Mouse (Mus musculus) heart, embryonic 16.5 days (tissue): ENCODE results near the gene Upk1a. TPM values are rescaled to one million over a fixed set of nuclear protein-coding genes. Genes with fewer than 3 reads are reported as not detected.

Experiments used
- ATAC-seq: fragments of 200-750 bp; cut with Nextera tagmentation; replicated peaks from 2 replicates; pipeline ENCODE4 v1.8.0; 2017; ENCODE audit warnings: moderate number of reproducible peaks; ENCODE audit not compliant: insufficient read depth, low FRiP score; ENCODE audit errors: extremely low read depth
- H3K27ac ChIP-seq: fragments of 300-500 bp; sonication (generic); 2 replicates; pipeline ENCODE4 v1.5.1; 2014; ENCODE audit warnings: mild to moderate bottlenecking, low read length, control low read depth, moderate library complexity
- H3K27me3 ChIP-seq: fragments of 300-500 bp; sonication (generic); 2 replicates; pipeline ENCODE4 v1.6.1; 2014; ENCODE audit warnings: low read length, mixed read lengths; ENCODE audit not compliant: control insufficient read depth, insufficient read depth
- H3K36me3 ChIP-seq: fragments of 300-500 bp; sonication (generic); 2 replicates; pipeline ENCODE4 v1.6.1; 2014; ENCODE audit not compliant: control insufficient read depth, insufficient read depth
- H3K4me1 ChIP-seq: fragments of 300-500 bp; sonication (generic); 2 replicates; pipeline ENCODE4 v1.6.1; 2014; ENCODE audit warnings: low read length, mixed read lengths; ENCODE audit not compliant: control insufficient read depth, insufficient read depth
- H3K4me2 ChIP-seq: fragments of 300-500 bp; sonication (generic); 2 replicates; pipeline ENCODE4 v1.6.1; 2014; ENCODE audit warnings: low read depth, mild to moderate bottlenecking, control low read depth, low read length
- H3K4me3 ChIP-seq: fragments of 300-500 bp; sonication (generic); 2 replicates; pipeline ENCODE4 v1.5.1; 2014; ENCODE audit warnings: mild to moderate bottlenecking, control low read depth, low read length
- H3K9ac ChIP-seq: fragments of 300-500 bp; sonication (generic); 2 replicates; pipeline ENCODE4 v1.6.1; 2014; ENCODE audit warnings: low read length, control low read depth
- H3K9me3 ChIP-seq: fragments of 300-500 bp; sonication (generic); replicated peaks from 2 replicates; pipeline ENCODE4 v1.6.1; 2016; ENCODE audit warnings: low read length; ENCODE audit not compliant: control insufficient read depth
- WGBS: fragments of 180-500 bp; shearing (Covaris S2); extraction: QIAGEN DNeasy Blood & Tissue Kit; methylation state at CpG from one replicate; pipeline ENCODE4 v1.1.7; 2014; 5-methylcytosine and 5-hydroxymethylcytosine counted together
- polyA plus RNA-seq: library from polyadenylated mRNA; unstranded; fragments of >200 nt; fragmentation: Nextera tagmentation; extraction: Ambion mirVana; gene quantifications from 2 replicates; pipeline ENCODE4 v1.2.1, GENCODE M21; 2015

Upk1a gene
- polyA plus RNA-seq, 1 experiment from 2014 or later, result 0.49 TPM

DNA sequence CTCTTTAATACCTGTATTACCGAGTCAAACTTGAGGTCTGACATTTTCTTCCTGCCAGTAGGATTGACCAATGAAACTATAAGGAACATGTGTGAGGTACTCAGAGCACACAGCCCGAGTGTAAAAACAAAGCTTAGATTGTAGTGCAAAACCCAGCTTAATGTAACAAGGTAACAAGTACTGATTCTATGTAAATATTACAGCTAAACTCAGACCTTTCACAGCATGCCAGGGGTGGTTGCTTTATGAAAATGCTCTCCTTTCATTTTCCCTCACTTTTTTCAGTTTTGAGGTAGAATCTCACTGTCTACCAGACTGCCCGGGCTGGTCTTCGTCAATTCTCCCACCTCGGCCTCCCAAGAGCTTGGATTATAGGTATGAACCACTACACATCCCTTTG, 16.6 kb downstream of the Upk1a start:
- Histone ChIP-seq H3K36me3 (no peaks in the 10 kb centered on the region), H3K9me3 (no peaks in the 10 kb centered on the region), H3K27me3 (no peaks in the 10 kb centered on the region), H3K4me1 (peaks cover 6% of the 10 kb centered on the region; the same call in 1 of the 2 replicates), H3K9ac (no peak overlapping the region), H3K4me2 (no peak overlapping the region), H3K27ac (no peak overlapping the region), H3K4me3 (no peak overlapping the region)
- ATAC-seq, result no peak
- 70% methylated on average over 5 of the region's 5 CpGs for WGBS

DNA sequence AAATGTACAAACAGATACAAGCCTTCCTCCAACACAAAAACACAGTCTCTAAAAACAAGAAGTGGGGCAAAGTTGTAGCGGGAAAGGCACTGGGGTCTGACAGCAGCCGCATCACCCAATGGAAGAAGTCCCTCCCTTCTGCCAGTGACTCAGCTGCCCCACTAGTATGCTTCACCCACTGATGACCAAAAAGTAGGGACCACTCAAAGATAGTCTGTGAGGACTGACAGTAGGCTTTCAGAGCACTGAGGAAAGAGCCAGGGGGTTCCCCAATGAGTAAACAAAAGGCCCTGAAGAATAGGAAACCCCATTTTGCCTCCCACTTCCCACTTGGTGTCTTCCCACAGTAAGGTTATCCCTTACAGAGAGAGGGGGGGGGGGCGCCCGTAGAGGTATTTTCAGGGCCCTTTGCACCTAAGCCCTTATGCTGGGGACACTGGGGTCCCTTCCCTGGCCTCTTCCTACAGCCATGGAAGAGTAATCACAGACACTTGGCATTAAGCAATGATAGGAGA, 18.1 kb downstream of the Upk1a start:
- no peaks in the 10 kb centered on the region for H3K27me3 ChIP-seq
- no peak overlapping the region for H3K4me2 ChIP-seq
- H3K36me3 ChIP-seq, result no peaks in the 10 kb centered on the region
- no peak overlapping the region for H3K9ac ChIP-seq
- no peak overlapping the region for H3K27ac ChIP-seq
- no peaks in the 10 kb centered on the region for H3K9me3 ChIP-seq
- H3K4me1 ChIP-seq, result peaks cover 8% of the 10 kb centered on the region; the same call in 1 of the 2 replicates
- H3K4me3 ChIP-seq, result no peak overlapping the region
- 55% methylated on average over 4 of the region's 4 CpGs for WGBS
- ATAC-seq, result no peak

DNA sequence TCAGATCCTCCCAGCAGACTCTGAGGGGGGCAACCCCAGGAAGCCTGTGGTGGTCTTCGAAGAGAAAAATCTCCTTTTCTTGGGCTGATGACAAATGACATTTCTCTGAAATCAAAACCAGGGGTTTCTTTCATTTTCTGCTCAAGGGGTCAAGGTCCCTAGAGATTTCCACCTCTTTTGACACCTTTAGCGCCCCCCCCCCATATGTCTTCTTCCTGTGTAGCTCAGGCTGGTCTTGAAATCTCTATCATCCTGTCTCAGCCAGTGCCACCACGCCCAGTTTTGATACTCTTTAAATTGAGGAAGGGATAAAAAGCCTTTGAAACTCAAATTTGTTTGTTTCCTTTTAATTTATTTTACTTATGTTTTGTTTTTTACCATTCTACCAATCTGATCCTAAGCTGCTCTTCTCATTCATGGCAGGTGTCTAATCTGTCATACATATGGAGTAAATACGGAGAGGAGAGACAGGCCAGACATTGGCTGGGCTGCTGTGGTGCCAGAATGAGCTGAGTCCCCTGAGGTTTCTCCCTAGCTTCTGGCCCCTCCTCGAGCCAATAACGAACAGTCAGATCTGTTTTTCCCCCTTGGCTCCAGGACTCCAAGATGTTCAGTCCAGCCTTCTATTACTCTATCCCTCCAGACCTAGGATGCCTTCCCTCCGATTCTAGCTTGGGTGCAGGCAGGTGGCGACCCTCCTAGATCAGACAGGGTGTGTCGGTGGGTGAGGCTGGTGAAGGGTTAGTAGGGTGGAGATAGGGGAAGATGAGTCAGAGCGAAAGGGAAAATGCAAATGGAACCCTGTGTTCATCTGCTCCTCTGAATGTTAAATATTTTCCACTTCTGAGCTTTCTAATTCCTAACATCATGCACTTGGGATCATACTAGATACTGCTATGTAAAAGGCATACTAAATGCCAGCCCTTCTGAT, 18.8 kb downstream of the Upk1a start:
- 73% methylated on average over 10 of the region's 10 CpGs for WGBS
- Histone ChIP-seq H3K9ac (no peak overlapping the region), H3K27ac (no peak overlapping the region), H3K4me1 (peaks cover 7% of the 10 kb centered on the region; the same call in 1 of the 2 replicates), H3K4me3 (no peak overlapping the region), H3K4me2 (no peak overlapping the region), H3K9me3 (no peaks in the 10 kb centered on the region), H3K27me3 (no peaks in the 10 kb centered on the region), H3K36me3 (no peaks in the 10 kb centered on the region)
- ATAC-seq, result no peak

DNA sequence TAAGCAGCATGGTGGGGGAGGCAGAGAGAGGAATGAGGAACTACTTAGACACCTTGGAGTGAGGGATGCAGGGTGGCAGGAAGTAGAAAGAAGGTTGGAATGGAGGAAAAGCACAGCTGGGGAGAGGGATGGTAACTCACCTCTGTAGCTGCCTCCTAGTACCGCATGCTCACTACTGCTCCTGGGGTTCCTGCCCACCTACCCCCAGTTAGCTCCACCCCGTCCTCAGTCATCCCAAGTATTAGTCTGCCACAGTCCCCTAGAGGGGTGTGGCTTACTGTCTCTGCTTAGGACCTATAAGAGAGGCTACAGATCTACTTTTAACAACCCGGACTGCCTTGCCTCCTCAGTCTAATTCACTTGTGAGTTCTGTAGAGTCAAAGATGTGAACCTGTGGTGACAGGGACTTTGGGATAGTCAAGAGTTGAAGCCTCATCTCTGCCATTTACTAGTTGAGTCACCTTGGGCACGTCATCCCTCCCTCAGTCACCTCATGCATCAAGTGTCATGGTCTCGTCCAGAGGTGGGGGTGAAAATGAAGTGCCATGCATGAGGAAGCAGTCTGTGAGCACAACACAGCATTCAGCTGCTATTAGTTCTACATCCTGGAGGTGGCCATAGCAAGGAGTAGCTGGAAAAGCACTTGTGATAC, 19.7 kb downstream of the Upk1a start:
- Histone ChIP-seq H3K27ac (no peak overlapping the region), H3K4me2 (no peak overlapping the region), H3K4me3 (no peak overlapping the region), H3K36me3 (no peaks in the 10 kb centered on the region), H3K9ac (no peak overlapping the region), H3K27me3 (no peaks in the 10 kb centered on the region), H3K9me3 (no peaks in the 10 kb centered on the region), H3K4me1 (peaks cover 7% of the 10 kb centered on the region; the same call in 1 of the 2 replicates)
- no peak for ATAC-seq
- 30% methylated on average over 5 of the region's 5 CpGs for WGBS

DNA sequence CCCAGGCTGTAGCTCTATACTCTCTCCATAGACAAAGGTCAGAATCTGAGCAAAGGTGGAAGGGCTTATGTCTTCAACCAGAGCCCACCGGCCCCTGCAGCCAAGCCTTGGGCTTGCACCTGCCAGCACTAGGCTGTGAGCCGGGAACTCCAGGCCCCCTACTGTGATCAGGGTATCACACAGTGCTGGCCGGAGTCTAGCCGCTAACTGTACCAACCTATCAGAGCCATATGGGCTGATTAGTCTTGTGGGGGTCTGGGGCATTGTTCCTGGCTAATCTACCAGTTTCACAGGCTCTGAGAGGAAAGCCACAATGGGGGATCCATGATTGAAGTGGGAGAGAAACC, 21.1 kb downstream of the Upk1a start:
- no peak for ATAC-seq
- no peak overlapping the region for H3K4me3 ChIP-seq
- no peaks in the 10 kb centered on the region for H3K27me3 ChIP-seq
- H3K9me3 ChIP-seq, result no peaks in the 10 kb centered on the region
- H3K9ac ChIP-seq, result no peak overlapping the region
- WGBS, result 62% methylated on average over 4 of the region's 4 CpGs
- H3K36me3 ChIP-seq, result peaks cover under 1% of the 10 kb centered on the region
- H3K4me2 ChIP-seq, result no peak overlapping the region
- H3K4me1 ChIP-seq, result peaks cover 17% of the 10 kb centered on the region
- H3K27ac ChIP-seq, result no peak overlapping the region

DNA sequence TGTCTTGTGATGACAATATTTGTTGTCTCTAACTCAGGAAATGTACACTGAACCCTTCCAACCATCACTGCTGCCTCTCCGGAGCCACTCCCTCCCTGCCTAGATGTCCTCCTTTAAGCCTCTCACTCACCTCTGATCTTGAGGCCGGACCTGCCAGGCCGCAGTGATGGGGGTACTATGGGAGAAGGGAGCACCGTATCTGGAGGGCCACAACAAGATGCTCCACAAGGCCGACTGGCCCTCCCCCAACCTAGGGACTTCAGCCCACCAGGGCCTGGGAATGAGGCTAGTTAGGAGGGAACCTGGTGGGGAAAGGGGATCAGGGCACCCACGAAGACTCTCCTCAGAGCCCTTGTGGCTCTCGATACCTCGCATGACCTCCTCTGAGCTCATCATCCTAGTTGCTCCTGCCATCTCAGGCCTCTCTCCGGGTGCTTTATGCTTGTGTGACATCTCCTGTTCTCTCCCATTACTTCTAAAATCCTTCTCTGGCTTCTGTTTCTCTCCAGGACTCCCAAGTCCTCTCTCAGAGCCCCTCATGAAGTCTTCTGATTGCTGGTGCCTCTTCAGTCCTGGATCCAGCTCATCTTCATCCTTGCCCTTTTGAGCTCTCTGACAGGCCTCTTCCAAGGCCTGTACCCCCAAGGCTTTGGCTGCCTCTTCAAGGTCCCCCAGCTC, 21.6 kb downstream of the Upk1a start:
- no peaks in the 10 kb centered on the region for H3K9me3 ChIP-seq
- no peak for ATAC-seq
- peaks cover 17% of the 10 kb centered on the region for H3K4me1 ChIP-seq
- H3K27ac ChIP-seq, result no peak overlapping the region
- 82% methylated on average over 9 of the region's 9 CpGs for WGBS
- no peak overlapping the region for H3K4me3 ChIP-seq
- H3K9ac ChIP-seq, result no peak overlapping the region
- no peaks in the 10 kb centered on the region for H3K27me3 ChIP-seq
- no peak overlapping the region for H3K4me2 ChIP-seq
- H3K36me3 ChIP-seq, result peaks cover 6% of the 10 kb centered on the region

DNA sequence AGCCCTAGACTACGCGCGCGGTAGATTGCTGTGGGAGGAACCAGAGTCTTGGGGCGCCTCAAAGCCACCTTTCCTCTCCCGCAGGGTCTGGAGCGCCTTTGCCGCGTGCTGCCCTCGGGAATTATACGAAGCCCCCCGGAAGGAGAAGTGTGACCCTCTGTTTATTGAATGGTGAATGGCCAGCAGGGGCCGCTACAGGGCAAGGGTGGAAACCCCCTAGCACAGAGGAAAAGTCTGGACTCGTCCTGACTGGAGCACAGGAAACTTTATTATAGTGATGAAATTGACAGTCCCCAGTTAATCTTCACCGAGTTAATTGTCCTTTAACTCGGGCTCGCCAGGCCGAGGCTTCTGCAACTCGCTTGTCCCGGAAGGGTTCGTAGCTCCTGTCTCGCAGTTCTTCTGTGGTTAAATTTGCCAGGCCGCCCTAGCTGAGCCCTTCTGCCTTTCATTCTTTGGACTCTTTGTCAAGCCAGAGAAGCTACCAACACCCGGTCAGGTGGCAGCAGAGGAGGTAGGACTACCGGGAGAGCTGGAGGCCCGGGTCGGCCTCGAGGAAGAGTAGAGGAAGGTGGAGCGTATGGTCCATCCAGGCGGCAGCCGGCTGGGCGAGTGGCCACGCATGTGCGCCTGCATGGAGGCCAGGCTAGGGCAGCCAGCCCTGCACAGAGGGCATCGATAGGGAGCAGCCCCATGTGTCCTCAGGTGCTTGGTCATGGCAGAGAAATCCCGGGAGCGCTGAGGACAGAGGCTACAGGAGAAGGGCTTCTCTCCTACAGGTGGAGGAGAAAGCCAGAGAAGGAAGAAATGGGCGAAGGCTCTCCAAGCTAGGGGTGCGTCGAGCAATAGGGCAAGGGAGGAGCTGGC, 23.0 kb downstream of the Upk1a start:
- H3K9ac ChIP-seq, result peak overlapping the region; percentile 88
- H3K4me1 ChIP-seq, result peaks cover 17% of the 10 kb centered on the region
- peak; percentile 59 for ATAC-seq
- peak overlapping the region; percentile 90 for H3K4me2 ChIP-seq
- H3K27ac ChIP-seq, result peak overlapping the region; percentile 80
- 29% methylated on average over 40 of the region's 40 CpGs for WGBS
- peak overlapping the region; percentile 71 for H3K4me3 ChIP-seq
- H3K9me3 ChIP-seq, result no peaks in the 10 kb centered on the region
- peaks cover 16% of the 10 kb centered on the region for H3K36me3 ChIP-seq
- H3K27me3 ChIP-seq, result no peaks in the 10 kb centered on the region

DNA sequence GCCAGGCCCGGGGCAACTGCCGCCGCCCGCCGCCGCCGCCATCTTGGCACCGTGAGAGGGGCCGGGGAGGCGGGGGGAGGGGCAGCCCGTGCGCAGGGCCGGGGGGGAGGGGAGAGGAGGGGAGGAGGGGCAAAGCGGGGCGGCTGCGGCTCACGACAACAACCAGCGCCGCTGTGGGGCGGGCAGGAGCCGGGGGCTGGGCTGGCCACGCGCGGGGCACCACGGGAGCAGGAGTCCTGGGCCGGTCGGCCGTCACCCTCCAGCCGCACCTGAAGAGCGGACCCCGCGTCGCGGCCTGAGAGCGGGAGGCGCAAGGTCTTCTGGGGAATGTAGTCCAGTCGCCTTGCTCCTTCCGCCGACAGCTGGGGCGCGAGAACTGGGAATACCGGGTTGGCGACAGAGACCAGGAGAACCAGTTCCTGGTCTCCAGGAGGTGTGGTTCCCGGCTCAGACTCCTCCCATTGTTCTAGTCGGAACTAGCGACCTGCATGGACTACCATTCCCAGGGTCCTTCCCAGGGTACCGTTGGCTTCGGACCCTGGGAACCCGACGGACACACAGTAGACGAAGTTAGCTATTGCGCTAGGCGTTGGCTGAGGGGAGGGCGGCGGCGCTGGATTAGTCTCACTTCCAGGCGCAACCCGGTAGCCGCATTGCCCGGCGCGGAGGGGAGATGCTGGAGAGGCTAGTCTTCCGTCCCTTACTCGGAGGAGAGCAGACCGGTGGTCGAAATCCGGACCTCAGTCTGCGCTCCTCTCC, 23.8 kb downstream of the Upk1a start, which contains the start of gene Kmt2b:
Gene Kmt2b, minus strand, starts transcription at position 51 of the 759 bp plus-strand sequence.
- H3K9ac ChIP-seq, result peak within 1 kb of the TSS; percentile 88
- H3K27me3 ChIP-seq, result no peaks in the 10 kb centered on the region
- ATAC-seq, result peak; percentile 95
- WGBS, result under 1% methylated on average over 54 of the region's 68 CpGs
- peak within 1 kb of the TSS; percentile 98 for H3K4me2 ChIP-seq
- peaks cover 17% of the 10 kb centered on the region for H3K4me1 ChIP-seq
- H3K36me3 ChIP-seq, result peaks cover 22% of the 10 kb centered on the region
- H3K9me3 ChIP-seq, result no peaks in the 10 kb centered on the region
- H3K4me3 ChIP-seq, result peak within 1 kb of the TSS; percentile 71
- H3K27ac ChIP-seq, result peak within 1 kb of the TSS; percentile 80
